Mouse (Mus musculus): Measurements from ENCODE around the gene 9130019O22Rik.

DNA sequence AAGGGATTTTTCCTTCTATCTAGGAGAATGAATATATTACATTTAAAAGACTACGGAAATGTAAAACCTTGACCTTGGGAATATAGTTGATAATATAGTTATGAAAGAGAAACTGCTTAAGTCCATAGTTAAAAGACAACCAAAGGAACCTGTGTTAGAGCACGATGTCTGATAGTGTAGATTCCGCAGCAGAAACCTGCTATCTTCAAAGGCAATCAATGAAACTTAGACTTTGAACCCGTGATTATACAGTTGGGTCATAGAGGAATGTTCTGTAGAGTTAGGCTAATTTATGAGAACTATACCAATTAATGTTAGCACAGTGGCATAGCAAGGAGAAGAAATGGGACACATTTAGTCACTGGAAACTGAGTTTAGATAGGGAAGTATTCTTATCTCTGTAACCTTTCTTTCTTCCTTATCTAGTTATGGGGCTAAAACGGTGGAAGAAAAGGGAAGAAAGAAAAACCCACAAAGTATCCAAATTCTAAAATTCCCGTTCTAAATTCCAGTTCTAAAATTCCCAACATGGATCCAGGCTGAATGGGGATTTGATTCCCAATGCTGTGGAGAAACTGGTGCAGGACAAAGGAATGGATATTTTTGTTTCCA lies 8.6 kb downstream of the 9130019O22Rik start:
- TF ChIP-seq CTCF (IDR thresholded peaks at IDR 0.05; ENCODE audit: low read depth, low read length) (no peak), TAL1 (conservative IDR thresholded peaks at IDR 0.05; ENCODE audit: low read depth, low read length) (no peak), GATA1 (IDR thresholded peaks at IDR 0.05; ENCODE audit: borderline replicate concordance, low read length) (no peak)

All from G1E (cell line).